ENCODE assay signal across 34 mouse cellular contexts in genomic region chr2:26870666-26871065, GRCm38 (mm10). TPM values are rescaled to one million over a fixed set of nuclear protein-coding genes. Genes with fewer than 3 reads are reported as not detected.
DNase-seq lines count a peak whose midpoint lies in the region.
"Had no signal": no experiment of that assay in that cellular context is flagged by ENCODE, and none has a peak within 500 bp of the region (broad histone marks: within the 10 kb centered on the region; RNA-seq: fewer than 3 reads in every experiment).

No protein-coding gene starts in this region.

- H3K9me3 ChIP-seq in limb, embryonic 10.5 days (replicated peaks) = no peaks in the 10 kb centered on the region
- H3K9me3 ChIP-seq: embryonic facial prominence, embryonic 10.5 days; embryonic facial prominence, embryonic 12.5 days; forebrain, embryonic 13.5 days; forebrain, embryonic 15.5 days; G1E had no signal

- 66% methylated on average over 6 of the region's 6 CpGs for WGBS in limb, embryonic 10.5 days

- no peaks in the 10 kb centered on the region for H3K36me3 ChIP-seq in limb, embryonic 10.5 days
- H3K36me3 ChIP-seq: embryonic facial prominence, embryonic 10.5 days; embryonic facial prominence, embryonic 12.5 days; forebrain, embryonic 15.5 days; G1E had no signal

- no peaks in the 10 kb centered on the region for H3K4me1 ChIP-seq in limb, embryonic 10.5 days
- H3K4me1 ChIP-seq: embryonic facial prominence, embryonic 10.5 days; embryonic facial prominence, embryonic 12.5 days; forebrain, embryonic 13.5 days; forebrain, embryonic 15.5 days had no signal

- peak; percentile 80 for DNase-seq in heart, adult 11 months
- no peak for DNase-seq in heart, adult 8-10 months (ENCODE audit: low spot score)
- DNase-seq in ES-CJ7 (ENCODE audit: low read depth, low spot score) (peak; percentile 50), R1 (ENCODE audit: low read depth, low spot score) (peak; percentile 72)
- DNase-seq in limb, embryonic 10.5 days (ENCODE audit: low spot score) = peak; percentile 11
- DNase-seq in left cerebral cortex, adult 8-10 months (ENCODE audit: low spot score in 2 of 2) = no peak
- DNase-seq in left cerebral cortex, postnatal 36 days (ENCODE audit: low spot score in 2 of 2) = no peak
- no peak for DNase-seq in embryo, embryonic 9.5 days (ENCODE audit: extremely low spot score)
- DNase-seq: adrenal gland, adult 2 months; adrenal gland, postnatal 10 days; adrenal gland, postnatal 25 days; B cell, adult 2 months; cerebellum, adult 11 months; cerebellum, adult 18-20 months; cerebellum, adult 8-10 months; cerebellum, adult 9-11 months; cerebellum, postnatal 14 days; cerebellum, postnatal 36 days; embryo, embryonic 11 days; forebrain, postnatal 0 days had no signal

- H3K27me3 ChIP-seq in limb, embryonic 10.5 days (ENCODE audit: low read depth, poor library complexity, severe bottlenecking) = 0 out of 2 replicates have a peak, but pooled peaks cover 9% of the 10 kb centered on the region
- H3K27me3 ChIP-seq: embryonic facial prominence, embryonic 12.5 days; forebrain, embryonic 13.5 days; forebrain, embryonic 15.5 days had no signal

- no peak overlapping the region for H3K4me3 ChIP-seq in limb, embryonic 10.5 days
- H3K4me3 ChIP-seq: embryonic facial prominence, embryonic 10.5 days; embryonic facial prominence, embryonic 12.5 days; forebrain, embryonic 13.5 days; forebrain, embryonic 15.5 days had no signal

- intact Hi-C loops in left cerebral cortex, postnatal 36 days (cut with DNase I) = no loop called here

- H3K27ac ChIP-seq in limb, embryonic 10.5 days = no peak overlapping the region
- H3K27ac ChIP-seq: embryonic facial prominence, embryonic 10.5 days; embryonic facial prominence, embryonic 12.5 days; forebrain, embryonic 13.5 days; forebrain, embryonic 15.5 days had no signal

RNA-seq across cellular contexts. Expression of gene Abo, which starts 5.9 kb away (rescaled TPM):
- not detected for total RNA-seq in heart, adult 8-10 months (2022)
- not detected in 2 replicates for polyA plus RNA-seq in limb, embryonic 10.5 days (2016; fragmentation: Nextera tagmentation; extraction: Ambion mirVana)
- total RNA-seq in left cerebral cortex, adult 8-10 months (2022) = not detected
- total RNA-seq in left cerebral cortex, postnatal 36 days (2021) = not detected
- total RNA-seq: adrenal gland, adult 2 months; adrenal gland, postnatal 10 days; adrenal gland, postnatal 25 days; adrenal gland, postnatal 4 days; CH12.LX; common myeloid progenitor, adult 5-6 weeks; forebrain, postnatal 0 days had no signal
- polyA plus RNA-seq: activated CD4-positive, CD25-positive, alpha-beta regulatory T cell, adult 4 months; adrenal gland, adult 2 months; brain, embryonic 14.5 days; CD4-positive, CD25-positive, alpha-beta regulatory T cell, adult 4 months; embryonic facial prominence, embryonic 10.5 days; embryonic facial prominence, embryonic 12.5 days; embryonic facial prominence, embryonic 14.5 days; forebrain, embryonic 11.5 days; forebrain, embryonic 13.5 days; forebrain, embryonic 15.5 days; forebrain, postnatal 0 days; G1E; Patski had no signal

RNA-seq across cellular contexts. Expression of gene Surf6, which starts 32.0 kb away (rescaled TPM):
- 10 to 100 TPM; 11.0 to 13.7 (median 12.1) TPM for total RNA-seq in heart, adult 8-10 months (2022)
- 42.1 and 43.0 TPM in 2 replicates for polyA plus RNA-seq in limb, embryonic 10.5 days (2016; fragmentation: Nextera tagmentation; extraction: Ambion mirVana)
- total RNA-seq in left cerebral cortex, adult 8-10 months (2022) = 10 to 100 TPM; 20.4 to 26.5 (median 25.8) TPM
- total RNA-seq in left cerebral cortex, postnatal 36 days (2021) = 10 to 100 TPM; 26.7 to 27.0 TPM

RNA-seq across cellular contexts. Expression of gene Med22, which starts 39.8 kb away (rescaled TPM):
- 10 to 100 TPM; 24.2 to 26.9 (median 24.8) TPM for total RNA-seq in heart, adult 8-10 months (2022)
- 79.3 and 82.8 TPM in 2 replicates for polyA plus RNA-seq in limb, embryonic 10.5 days (2016; fragmentation: Nextera tagmentation; extraction: Ambion mirVana)
- total RNA-seq in left cerebral cortex, adult 8-10 months (2022) = 10 to 100 TPM; 46.7 to 55.4 (median 50.1) TPM
- 10 to 100 TPM; 45.7 to 46.8 TPM for total RNA-seq in left cerebral cortex, postnatal 36 days (2021)

RNA-seq across cellular contexts. Expression of gene Rpl7a, which starts 39.9 kb away (rescaled TPM):
- 100 to 1,000 TPM; 268 to 317 (median 304) TPM for total RNA-seq in heart, adult 8-10 months (2022)
- 702 and 807 TPM in 2 replicates for polyA plus RNA-seq in limb, embryonic 10.5 days (2016; fragmentation: Nextera tagmentation; extraction: Ambion mirVana)
- total RNA-seq in left cerebral cortex, adult 8-10 months (2022) = 100 to 1,000 TPM; 215 to 270 (median 238) TPM
- 100 to 1,000 TPM; 223 to 256 TPM for total RNA-seq in left cerebral cortex, postnatal 36 days (2021)

RNA-seq across cellular contexts. Expression of gene Surf2, which starts 45.5 kb away (rescaled TPM):
- 10 to 100 TPM; 15.0 to 21.4 (median 17.0) TPM for total RNA-seq in heart, adult 8-10 months (2022)
- 50.6 and 60.5 TPM in 2 replicates for polyA plus RNA-seq in limb, embryonic 10.5 days (2016; fragmentation: Nextera tagmentation; extraction: Ambion mirVana)
- 10 to 100 TPM; 33.1 to 38.0 (median 36.3) TPM for total RNA-seq in left cerebral cortex, adult 8-10 months (2022)
- 10 to 100 TPM; 33.2 to 34.0 TPM for total RNA-seq in left cerebral cortex, postnatal 36 days (2021)

Comparison
In these comparisons a context has a peak if more than half of its experiments do, and no peak if none do; other contexts are left out.
1. DNase-seq: peak in heart, adult 11 months (single experiment), ES-CJ7 (single experiment), R1 (single experiment) and limb, embryonic 10.5 days (single experiment); none in heart, adult 8-10 months (single experiment), left cerebral cortex, adult 8-10 months (0 of 2), left cerebral cortex, postnatal 36 days (0 of 2) and embryo, embryonic 9.5 days (single experiment).